Mouse (Mus musculus) naive thymus-derived CD4-positive, alpha-beta T cell, adult 2 months (primary cell): ENCODE measurements around the gene Zfp423.

Source experiments
- DNase-seq: peaks from one replicate; pipeline ENCODE4 v3.0.0-alpha.2; 2011; ENCODE audit warnings: low read depth

The Zfp423 gene

DNA sequence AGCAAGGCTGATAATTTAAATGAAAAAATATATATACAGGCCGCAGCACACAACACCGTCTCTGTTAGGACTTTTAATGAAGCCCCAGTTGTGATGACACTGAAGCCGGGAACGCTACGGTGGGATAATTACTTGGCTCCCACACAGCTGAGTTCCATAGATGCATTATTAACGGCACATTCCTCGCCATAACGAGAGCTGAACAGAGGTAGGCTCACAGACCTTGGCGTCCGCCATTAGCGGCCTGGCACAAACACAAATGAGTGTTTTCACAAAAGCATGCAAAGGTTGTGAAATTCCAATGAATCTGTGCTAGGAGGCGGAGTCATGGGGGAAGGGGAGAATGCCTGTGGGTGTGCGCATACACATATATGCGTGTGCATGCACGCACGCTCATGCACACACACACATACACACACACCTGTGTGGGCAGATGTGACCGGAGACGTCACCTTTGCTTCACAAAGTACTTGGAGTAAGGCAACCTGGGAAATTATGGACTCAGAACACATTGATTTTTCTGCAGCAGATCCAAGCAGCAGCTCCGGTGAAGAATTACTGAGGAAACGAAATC, 214.2 kb downstream of the Zfp423 start:
- no peak for DNase-seq

DNA sequence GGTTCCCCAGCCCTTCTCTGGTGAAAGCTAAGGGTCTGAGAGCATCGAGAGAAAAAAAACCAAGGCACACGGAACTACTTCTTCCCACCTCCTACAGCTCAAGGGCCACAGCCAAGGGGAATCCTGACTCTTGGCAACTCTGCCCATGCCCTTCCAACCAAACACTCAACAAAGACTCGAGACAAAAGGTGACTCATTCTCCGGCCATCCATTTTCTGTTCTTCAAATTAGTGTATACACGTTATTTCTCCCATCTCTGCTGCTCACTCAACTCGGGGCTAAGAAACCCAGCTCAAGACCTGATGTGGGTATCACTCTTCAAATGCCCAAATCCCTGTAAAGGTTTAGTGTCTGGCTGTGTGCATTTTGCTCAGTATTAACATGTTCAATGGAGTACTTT, 214.8 kb downstream of the Zfp423 start:
- DNase-seq, result no peak

DNA sequence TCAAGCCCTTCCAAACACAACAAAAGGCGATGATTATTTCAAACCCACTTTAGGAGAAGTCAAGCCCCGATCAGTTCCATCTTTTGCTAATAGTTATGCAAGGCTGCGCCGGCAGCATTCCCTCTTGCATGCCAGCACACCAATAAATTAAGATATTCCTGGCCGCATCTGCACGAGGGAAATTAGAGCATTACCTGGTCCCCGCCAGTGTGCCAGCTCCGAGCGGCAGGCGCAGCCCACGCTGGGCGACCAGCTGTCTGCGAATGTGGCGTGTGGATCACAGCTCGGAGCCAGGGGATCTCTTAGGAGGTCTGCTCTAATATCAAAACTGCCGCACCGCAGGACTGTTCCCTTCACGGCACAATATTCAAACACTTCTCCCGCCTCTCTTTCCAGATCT, 217.4 kb downstream of the Zfp423 start:
- no peak for DNase-seq

DNA sequence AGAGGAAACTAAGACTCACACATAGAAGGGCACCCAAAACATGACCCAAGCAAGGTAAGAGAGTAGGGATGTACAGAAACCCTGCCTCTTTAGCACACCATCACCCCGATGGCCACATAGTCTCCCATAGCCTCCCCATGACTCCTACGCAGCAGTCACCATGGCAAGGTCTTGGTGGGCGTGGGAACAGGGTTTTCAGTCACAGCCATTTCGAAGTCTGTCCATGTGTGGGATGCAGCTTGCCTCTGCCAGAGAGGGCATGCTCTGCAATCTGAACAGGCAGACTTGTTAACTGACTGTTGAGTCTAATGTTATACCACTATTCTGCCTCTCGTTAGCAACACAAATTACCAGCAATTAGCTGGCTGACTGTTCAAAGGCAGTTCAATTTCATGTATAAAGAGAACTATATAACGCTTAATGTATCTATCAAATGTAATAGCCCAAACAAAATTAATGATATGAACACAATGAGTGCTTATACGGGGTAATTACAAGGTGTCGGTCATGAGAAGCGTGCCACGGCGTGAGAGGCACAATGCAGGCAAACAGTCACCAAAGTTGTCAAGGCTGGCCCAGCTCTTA, 218.4 kb downstream of the Zfp423 start:
- DNase-seq, result no peak

DNA sequence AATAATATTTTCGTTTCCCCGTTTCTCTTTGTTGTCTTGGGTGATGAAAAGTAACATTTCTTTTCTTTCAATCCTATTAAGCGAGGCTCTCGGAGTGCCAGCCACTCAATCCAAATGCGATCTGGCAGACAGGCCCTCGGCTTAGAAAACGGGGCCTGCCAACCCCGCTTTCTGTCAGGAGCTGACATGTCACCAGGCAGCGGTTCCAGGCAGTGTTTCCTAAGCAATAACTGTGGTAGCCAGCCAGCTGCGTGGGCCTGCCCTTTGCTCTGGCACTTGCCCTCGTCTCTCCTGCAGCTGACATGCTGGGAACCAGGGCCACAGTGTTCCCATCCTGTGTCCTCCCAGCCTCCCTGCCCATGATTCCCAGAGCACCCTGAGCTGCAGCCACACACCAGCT, 221.5 kb downstream of the Zfp423 start:
- no peak for DNase-seq

DNA sequence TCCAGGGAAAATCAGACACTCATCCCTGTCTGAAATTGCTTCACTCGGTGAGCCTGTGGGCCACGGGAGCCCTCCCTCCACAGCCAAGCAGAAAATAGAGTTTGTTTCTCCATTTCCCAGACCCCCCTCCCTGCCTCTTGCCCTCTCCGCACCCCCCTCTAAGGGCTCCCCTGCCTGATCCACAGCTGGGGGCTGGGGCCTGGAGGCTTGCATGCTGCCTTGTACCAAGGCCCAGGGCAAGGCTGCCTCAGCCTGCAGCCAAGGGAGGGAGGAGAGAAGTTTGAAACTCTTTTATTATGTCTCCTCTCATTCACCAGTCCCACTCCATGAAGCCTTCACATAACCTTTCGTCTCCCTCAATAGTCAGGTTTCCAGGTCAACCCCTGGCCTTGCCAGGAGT, 224.5 kb downstream of the Zfp423 start:
- DNase-seq, result no peak

DNA sequence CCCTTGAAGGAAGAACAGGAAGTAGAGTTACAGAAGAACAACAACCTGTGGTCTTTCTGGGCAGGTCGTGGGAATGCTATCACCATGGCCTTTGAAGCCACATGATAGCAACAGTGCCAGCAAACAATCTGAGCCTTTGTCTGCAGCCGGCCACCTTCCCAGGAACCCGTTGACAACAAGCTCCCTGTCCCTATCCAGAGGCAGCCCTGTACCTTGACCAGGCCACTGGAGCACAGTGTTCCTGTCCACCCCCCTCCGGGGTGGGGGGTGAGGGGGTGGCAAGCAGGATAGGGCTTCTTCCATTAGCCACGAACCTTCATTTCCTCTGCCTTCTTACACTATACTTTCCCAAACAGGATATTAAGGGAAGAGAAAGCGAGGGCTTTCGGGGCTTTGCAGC, 224.9 kb downstream of the Zfp423 start:
- DNase-seq, result no peak

DNA sequence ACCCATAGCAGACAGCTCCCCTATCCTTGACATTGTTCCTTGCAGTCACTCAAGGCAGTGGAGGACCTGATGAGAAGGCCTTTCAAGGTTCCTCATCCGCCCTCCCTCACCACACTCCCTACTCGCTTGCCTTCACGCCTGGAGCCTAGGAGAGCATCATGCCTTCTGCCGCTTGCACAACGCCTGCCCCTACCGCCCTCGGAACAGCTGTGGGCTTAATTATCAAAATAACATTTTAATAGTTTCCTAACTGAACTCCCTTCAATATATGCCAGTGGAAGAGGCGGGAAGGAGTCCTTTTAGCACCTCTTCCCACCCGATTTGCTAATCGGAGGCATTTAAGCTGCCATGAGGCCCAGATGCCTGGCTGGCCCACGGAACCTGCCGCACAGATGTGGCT, 228.3 kb downstream of the Zfp423 start:
- no peak for DNase-seq

DNA sequence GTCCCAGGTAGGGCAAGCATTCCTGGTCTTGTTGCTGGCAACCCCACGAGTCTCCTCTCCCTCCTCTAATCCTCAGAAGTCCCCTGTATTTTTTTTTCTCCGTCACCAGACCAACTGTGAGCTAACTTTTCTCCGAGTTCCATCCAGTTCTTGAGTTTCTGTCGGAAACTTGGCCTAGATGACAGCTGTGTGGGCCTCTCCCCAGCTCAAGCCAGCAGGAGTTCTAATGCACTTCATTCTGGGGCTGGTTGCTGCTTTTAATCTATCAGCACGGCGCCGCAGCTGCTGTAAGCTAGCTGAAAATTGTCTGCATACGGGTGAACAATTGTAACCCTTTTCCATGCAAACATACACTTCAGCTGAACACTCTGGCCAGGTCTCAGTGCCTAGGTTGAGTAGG, 236.4 kb downstream of the Zfp423 start:
- DNase-seq, result no peak

DNA sequence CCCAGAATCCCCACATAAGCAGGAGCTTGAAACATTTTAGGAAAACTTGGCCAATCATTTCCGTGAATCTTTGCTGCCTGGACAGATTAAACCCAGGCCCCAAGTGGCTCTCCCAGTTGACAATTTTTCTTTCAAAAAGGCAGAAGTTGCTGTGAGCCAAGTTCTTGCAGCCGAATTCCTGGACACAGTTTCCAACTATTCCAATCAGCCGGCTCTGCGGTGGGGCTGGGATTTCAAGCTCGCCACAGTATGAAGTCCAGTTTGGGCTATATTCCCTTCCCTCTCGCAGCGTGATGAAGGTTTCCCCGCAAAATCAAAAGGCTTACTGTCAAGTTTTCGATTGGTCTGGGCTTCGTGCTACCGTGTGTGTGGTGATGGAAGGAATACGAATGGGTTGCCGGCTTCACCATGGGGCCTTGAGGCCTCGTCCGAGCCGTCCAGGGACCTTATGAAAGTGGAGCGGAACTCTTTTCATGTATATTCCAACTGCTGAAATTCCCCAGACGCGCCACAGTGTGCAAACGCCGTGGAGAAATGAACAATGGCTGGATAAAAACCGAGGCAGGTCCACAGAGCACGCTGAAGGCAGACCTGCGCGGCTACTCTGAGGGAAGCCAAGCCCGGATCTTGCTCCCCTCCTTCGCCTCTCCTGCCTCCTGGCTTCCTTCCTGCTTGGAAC, 240.1 kb downstream of the Zfp423 start:
- no peak for DNase-seq

DNA sequence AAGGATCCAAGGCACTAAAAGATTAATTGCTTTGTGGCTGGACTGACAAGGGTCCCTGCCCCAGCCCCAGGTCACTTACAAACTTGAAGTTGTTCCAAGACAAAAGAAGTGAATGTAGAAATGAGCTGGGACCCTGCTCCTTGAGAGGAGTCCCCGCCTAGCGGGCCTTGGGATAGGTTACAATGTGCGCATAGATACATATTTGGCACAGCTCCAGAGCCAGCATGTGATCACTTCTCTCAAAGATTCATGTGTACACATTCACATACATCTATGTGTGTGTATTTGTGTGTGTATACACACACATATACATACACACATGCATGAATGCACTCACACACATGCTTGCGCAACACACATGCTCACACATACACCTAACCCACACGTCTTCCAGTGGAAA, 241.9 kb downstream of the Zfp423 start:
- DNase-seq, result no peak

DNA sequence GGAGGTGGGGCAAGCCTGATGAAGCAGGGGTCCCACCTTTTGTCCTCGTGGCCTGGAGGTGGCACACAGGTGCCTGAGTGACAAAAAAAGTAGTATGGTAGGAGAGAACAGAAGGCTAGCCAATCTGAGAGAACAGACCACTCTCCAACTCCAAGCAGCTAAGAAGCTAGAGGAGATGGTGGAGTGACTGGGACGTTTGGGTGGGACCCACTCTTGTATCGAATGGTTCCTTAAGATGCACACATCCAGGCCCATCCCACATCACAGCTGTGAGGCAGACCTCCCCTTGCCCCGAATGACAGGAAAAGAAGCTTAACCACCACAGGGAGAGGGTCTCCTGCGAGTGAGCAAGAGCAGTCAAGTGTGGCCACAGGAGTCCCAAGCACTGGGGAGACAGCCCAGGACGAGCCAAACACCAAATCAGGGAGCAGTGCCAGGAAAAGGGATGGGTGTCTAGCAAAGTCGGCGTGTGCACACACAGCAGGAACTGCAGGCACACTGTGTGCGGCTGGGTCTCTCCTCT, 242.6 kb downstream of the Zfp423 start:
- DNase-seq, result no peak

DNA sequence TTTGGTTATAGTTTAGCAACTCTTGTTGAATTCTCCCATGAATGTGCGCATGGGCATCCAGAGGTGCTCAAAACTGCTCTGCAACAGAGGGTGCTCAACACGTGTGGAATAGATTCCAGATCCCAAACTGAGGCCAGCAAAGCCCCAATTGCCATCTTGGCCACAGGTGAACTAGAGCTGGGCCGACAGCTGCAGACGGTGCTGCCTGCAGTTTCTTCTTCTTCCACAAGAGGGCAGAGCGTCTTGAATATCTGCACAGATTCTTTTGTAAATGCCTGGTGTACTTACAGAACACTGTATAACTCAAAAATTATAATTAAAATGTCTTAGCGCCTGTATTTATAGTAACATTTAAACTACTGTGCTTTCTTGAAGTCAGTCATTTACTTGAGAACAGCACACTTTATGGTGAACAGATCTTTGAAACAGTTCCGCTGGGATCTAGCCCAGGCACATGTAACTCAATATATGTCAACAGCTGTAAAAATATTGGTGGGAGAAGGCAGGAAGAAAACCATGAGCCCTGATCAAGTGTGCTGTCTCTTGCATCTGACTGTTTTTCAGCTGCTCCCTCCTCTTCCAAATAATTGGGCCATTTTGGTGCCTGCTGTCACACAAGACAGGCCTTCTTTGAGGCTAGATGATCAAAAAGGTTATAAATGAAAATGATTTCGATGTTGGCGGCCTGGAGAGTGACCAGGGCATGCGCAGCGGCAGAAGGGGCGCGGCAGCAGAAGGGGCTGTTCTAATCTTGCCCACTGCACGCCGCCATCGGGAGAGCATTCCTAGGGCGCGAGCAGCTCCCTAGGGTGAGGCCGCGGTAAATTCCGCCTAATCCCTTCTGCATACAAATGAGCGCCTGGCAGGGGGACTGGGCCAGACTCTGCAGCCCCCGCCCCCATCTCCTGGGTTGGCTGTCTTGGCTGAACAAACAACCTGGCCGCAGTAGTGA, 243.4 kb downstream of the Zfp423 start:
- peak; percentile 30 for DNase-seq

DNA sequence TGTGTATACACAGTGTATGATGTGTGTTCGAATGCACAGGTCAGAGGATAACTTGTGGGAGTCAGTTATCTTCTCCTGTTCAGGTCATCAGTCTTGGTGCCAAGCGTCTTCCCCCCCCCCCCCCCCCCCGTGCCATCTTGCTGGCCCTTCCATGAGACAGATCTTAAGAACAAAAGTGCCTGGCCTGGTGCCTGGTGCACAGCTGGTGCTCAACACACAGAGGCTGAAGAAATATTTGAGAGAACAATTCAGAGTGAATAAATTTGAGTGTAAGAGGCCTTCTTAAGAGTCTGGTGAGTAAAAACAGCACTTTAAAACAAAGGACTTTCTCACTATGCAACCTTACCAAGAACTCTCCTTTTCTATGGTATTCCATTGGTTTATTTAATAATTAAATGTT, 245.4 kb downstream of the Zfp423 start:
- no peak for DNase-seq

DNA sequence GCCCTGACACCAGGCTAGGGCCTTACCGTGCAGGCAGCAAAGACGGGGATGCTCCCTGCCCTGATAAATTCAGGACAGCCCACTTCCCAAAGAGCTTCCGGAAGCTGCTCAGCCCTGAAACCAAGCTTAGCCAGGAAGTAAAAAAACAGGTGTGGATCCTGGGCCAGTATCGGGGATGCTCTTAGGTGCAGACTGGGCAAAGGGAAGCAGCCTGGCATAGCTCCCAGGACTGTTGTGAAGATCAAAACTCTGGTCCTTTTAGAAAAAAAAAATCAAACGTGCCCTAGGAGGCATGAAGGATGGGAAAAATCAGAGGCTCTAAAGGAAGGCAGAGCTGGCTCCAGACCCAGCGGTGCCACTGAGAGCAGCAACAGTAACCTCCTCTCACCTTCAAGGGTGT, 247.4 kb downstream of the Zfp423 start:
- no peak for DNase-seq

DNA sequence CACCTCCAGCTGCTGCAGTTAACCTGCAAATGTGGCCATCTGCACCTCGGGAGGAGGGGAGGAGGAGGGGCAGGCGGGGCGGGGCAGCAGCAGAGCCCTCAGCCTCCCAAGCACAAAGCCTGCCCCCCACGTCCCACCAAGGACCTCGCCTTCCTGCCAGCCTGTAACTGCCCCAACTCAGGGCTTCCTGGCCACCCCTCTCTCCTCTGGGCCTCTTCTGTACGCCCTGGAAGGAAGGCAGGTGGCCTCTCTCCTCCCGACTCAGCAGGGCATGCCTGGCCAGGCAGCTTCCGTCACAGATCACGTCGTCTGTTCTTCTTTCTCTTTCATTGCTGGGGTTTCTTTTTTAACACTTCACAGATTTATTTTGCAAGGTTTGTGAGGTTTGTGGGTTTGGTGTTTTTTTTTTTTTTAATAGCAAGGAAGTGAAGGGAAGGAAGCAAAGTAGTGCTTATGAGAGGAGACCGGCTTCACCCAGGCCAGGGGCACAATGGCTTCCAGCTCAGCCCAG, 251.2 kb downstream of the Zfp423 start:
- no peak for DNase-seq

DNA sequence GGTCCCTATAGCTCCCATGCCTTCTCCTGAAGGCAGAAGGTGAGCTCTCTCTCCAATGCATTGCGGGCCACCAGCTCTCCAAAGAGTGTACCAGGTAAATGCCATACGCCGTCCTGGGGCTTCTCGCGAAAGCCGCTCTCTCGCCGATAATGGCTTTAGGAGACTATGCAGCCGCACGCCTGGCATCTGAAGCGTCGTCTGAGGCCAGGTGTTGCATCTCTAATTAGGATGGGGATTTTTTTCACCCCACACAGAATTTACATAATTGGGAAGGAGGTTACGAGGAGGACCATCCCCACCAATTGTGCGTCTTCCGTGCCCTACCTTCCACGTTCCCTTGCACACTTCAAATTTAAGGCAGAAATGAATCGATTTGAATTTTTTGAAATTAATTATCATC, 252.2 kb downstream of the Zfp423 start:
- no peak for DNase-seq

DNA sequence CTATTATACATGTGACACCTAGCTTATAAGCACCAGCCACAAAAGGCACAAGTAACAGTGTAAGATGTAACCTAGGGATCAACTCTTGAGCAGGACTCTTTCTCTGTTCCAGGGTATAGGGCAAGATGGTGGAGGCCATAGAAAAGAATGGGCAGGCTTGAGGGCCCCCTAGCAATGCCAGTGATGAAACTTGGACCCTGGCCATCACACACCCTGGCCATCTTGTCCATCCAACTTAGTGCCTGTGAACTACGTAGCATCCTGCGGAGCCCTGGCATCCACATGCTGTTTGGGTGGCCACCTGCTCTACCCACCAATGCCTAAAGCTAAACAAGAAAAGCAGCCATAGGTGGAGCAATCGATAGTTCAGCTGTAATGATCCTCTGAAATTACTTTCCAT, 254.6 kb downstream of the Zfp423 start:
- DNase-seq, result no peak

DNA sequence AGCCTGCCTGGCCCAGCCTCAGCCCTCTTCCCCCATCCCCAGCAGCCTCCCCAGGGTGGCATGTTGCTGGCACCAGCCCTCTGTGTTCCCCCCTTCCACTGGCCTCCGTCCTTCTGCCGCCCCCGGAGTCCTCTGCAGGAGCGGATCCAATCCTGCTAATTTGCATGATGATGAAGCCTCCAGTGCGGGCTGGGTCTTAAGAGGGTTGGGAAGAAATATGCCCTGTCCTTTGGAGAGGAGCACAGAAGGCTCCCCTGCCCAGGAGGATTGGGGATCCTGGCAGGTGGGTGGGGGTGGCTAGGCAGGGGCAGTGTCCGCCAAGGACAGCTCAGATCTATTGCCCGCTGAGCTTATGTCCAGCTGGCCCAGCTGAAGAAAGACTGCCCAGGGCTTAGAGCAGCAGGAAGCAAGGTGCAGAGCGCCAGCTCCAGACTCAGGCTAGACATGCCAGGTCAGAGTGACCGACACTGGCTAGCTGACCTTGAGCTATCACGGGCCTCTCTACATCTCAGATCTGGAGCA, 256.5 kb downstream of the Zfp423 start:
- no peak for DNase-seq

DNA sequence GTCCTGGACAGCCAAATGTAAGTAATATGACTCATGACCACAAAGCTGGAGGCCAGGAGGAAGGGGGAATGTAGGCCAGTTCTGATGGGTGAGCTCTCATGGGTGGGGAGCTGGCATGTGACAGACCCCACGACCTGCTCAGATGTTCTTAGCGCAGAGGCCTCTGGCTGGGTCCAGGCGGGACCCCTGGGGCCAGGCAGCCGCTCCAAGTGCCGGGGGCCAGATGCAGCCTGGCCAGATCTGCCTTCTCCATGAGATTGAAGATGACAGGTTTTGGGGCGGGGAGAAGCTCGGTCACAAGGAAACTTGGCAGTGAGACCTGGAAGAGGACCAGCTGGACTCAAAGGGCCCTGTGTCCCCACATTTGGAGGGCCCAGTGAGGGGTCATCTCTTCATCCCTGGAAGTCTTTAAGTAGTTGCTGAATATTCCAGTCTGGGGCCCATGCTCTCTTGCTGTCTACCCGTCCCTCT, 257.3 kb downstream of the Zfp423 start:
- DNase-seq, result no peak

DNA sequence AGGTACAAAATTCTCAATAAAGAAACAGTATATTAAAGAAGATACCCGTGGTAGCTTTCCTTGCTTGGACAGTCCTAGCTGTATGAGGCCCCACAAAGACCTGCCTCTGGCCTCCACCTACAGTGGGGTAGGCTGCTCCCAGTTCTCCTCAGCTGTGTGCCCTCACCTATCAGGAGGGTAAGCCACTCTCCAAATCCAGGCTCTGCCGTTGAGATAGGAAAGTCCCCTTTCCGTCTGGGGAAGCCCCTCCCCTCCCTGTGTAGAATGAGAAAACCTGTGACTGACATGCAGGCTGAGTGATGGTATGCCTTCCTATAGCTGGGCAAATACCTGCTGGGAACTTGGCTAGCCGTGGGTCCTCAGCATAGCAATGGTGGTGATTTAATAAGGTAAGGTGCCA, 257.8 kb downstream of the Zfp423 start:
- no peak for DNase-seq

DNA sequence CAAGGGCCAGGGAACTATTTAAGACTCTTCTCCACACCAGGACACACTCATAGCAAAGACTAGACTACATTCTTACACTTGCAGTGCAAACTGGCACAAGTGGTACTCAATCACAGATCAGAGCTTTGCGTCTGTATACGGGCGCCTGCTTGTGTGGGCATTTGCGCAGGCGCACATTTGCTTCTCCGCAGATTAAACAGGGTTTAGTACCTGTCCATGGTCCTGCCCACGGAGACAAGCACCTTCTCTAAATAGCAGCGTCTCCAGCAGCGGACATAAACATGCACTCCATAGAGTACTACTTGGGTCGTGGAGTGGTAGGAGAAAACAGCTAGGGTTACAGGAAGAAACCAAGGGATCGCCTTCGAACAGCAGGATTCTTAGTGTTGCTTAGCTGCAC, 259.1 kb downstream of the Zfp423 start:
- no peak for DNase-seq
